Mouse (Mus musculus) ES-E14 (cell line): ENCODE data around the gene Arhgef18. TPM values are rescaled to one million over a fixed set of nuclear protein-coding genes. Genes with fewer than 3 reads are reported as not detected.
A peak's percentile ranks its signal among the peaks of the same experiment; 100 is the strongest.

Experiments
- DNase-seq: peaks from one replicate; pipeline ENCODE4 v3.0.0-alpha.2; 2013; ENCODE audit warnings: low read depth, low spot score
- H3K27ac ChIP-seq: 2 replicates; pipeline ENCODE4 v1.5.1; 2012; ENCODE audit warnings: low read depth, mild to moderate bottlenecking, low read length, moderate library complexity, mixed read lengths; ENCODE audit not compliant: poor library complexity, insufficient read depth, severe bottlenecking
- H3K36me3 ChIP-seq: 2 replicates; pipeline ENCODE4 v1.6.1; 2012; ENCODE audit warnings: mild to moderate bottlenecking, low read length, moderate library complexity, mixed read lengths; ENCODE audit not compliant: control insufficient read depth, poor library complexity, insufficient read depth, severe bottlenecking
- H3K4me1 ChIP-seq, 2 experiments: fragments of 150-350 bp in 1 of 2; sonication (generic) in 1 of 2; 2 replicates each; pipeline ENCODE4 v1.6.1; 2012; ENCODE audit warnings: low read length in 2 of 2, mild to moderate bottlenecking in 1 of 2, mixed read lengths in 1 of 2; ENCODE audit not compliant: control insufficient read depth in 2 of 2, insufficient read depth in 2 of 2, poor library complexity in 1 of 2
- H3K4me3 ChIP-seq, 2 experiments: fragments of 150-350 bp in 1 of 2; sonication (generic) in 1 of 2; 2 replicates each; pipeline ENCODE4 v1.5.1; 2012; ENCODE audit warnings: low read length in 2 of 2, low read depth in 1 of 2, mild to moderate bottlenecking in 1 of 2, mixed read lengths in 1 of 2; ENCODE audit not compliant: insufficient read depth in 1 of 2, poor library complexity in 1 of 2, severe bottlenecking in 1 of 2
- H3K9ac ChIP-seq: 2 replicates; pipeline ENCODE4 v1.6.1; 2012; ENCODE audit warnings: low read depth, mild to moderate bottlenecking, low read length, mixed read lengths; ENCODE audit not compliant: poor library complexity, insufficient read depth, severe bottlenecking
- H3K9me3 ChIP-seq: fragments of 150-350 bp; sonication (generic); 2 replicates; pipeline ENCODE4 v1.6.1; 2012; ENCODE audit warnings: low read depth, mild to moderate bottlenecking, low read length; ENCODE audit not compliant: control insufficient read depth, insufficient read depth
- CHD2 ChIP-seq: IDR thresholded peaks from 2 replicates; pipeline ENCODE4 v1.6.1; 2014; ENCODE audit warnings: mild to moderate bottlenecking, low read depth, low read length, inconsistent platforms
- HCFC1 ChIP-seq: IDR thresholded peaks from 2 replicates; pipeline ENCODE4 v1.6.1; 2012; ENCODE audit warnings: low read length, inconsistent platforms, borderline replicate concordance; ENCODE audit not compliant: insufficient read depth
- MAFK ChIP-seq: IDR thresholded peaks from 2 replicates; pipeline ENCODE4 v1.6.1; 2014; ENCODE audit warnings: mild to moderate bottlenecking, low read depth, low read length, inconsistent platforms; ENCODE audit not compliant: insufficient read depth
- ZC3H11A ChIP-seq: IDR thresholded peaks from 2 replicates; pipeline ENCODE4 v1.6.1; 2012; ENCODE audit warnings: low read depth, mild to moderate bottlenecking, inconsistent platforms, low read length, borderline replicate concordance
- ZNF384 ChIP-seq: IDR thresholded peaks from 2 replicates; pipeline ENCODE4 v1.6.1; 2012; ENCODE audit warnings: low read depth, low read length, inconsistent platforms
- in situ Hi-C, 2 experiments: fragments of 600-800 bp; cut with MboI; formaldehyde crosslinking; loops; one replicate each; pipeline ENCODE4 v1.15.1; 2025; ENCODE audit warnings: low sequenced_read_pairs in 2 of 2, inconsistent platforms in 1 of 2; ENCODE audit not compliant: unreplicated experiment in 2 of 2
- total RNA-seq: library from RNA; depleted of rRNA; stranded (reverse); fragments of 300-350 nt; gene quantifications from 2 replicates; pipeline ENCODE4 v1.2.3, GENCODE M21; 2012; rRNA removed

The Arhgef18 gene
- total RNA-seq, 1 experiment: 34.7 TPM

DNA sequence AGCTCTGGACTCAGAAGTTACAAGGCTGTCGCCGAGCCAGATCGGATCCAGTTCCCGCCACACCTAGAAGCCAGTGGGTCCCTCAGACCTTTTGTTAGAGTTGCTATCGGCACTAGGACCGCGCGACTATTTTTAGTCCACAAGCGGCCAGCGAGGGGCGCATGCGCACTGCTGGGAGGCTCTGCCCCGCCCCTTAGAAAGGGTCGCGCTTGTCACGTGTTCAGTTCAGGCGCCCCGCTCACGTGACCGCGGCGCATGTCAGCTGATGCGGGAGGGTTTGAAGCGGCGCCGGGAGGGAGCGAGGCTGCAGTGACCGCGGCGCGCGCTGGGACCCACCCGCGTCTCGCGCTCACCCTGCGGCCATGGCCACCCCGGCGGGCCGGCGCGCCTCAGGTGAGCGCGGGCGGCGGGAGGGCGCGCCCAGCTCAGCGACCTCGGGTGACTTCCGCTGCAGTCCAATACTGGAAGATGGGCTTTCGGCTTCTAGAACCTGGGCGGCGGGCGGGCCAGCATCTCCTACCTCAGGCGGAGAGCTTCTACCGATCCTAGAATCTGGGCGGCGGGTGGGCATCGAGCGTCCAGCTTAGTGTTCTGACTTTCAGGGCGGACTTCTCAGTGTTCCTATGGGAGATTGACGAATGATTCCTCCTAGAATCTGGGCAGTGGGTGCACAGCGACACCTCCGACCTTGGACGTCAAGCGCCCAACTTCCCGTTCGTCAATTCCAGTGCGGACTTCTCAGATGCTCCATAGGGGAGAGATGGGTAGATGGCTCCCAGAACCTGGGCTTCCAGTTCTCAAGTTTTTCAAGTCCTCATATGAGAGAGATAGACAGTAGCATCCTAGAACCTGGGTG is 107.7 kb downstream of the Arhgef18 start, which contains the start of gene Mcoln1:
Mcoln1 (plus strand) TSS at position 223 of the 856 bp plus-strand sequence.
- Histone ChIP-seq H3K9me3 (no peaks in the 10 kb centered on the region), H3K4me3 (peak within 1 kb of the TSS; percentile 76 to 93), H3K27ac (no peak within 1 kb of the TSS; the same call in 1 of the 2 replicates), H3K9ac (peak within 1 kb of the TSS; percentile 91), H3K4me1 (peaks cover 0 to 7% of the 10 kb centered on the region in 2 experiments; a peak in 2 of 4 replicates), H3K36me3 (no peaks in the 10 kb centered on the region; the same call in 1 of the 2 replicates)
- TF ChIP-seq ZC3H11A (no peak), HCFC1 (peak; percentile 78)
- in situ Hi-C loops: no loop called here
- peak; percentile 93 for DNase-seq

DNA sequence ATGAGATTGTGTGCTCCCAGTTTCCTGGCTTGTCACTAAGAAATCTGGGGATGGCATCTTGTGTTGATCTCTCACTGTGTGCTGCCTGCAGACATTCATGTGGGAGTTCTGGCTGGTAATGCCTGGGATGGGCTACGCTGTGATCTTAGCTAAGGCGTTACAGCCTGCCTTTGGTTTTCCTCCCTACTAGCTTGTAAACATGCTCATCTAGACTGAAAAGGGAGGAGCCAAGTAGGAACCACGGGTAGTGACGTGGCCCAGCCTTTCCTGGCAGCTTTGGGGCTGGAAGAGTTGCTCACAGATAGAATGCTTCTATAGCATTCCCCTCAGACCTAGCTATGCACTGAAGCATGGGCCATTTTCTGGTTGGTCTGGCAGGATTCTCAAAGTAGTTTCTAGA is 109.4 kb downstream of the Arhgef18 start:
- DNase-seq: no peak
- Histone ChIP-seq H3K36me3 (peaks cover 8% of the 10 kb centered on the region), H3K4me3 (no peak overlapping the region), H3K4me1 (no peaks in the 10 kb centered on the region; a peak in 1 of 4 replicates), H3K27ac (no peak overlapping the region), H3K9ac (no peak overlapping the region), H3K9me3 (no peaks in the 10 kb centered on the region)
- in situ Hi-C loops: no loop called here
- TF ChIP-seq MAFK: no peak
- TF ChIP-seq CHD2: no peak
- no peak for TF ChIP-seq HCFC1
- no peak for TF ChIP-seq ZNF384
- no peak for TF ChIP-seq ZC3H11A

Other genes starting within 250 kb of the Arhgef18 start
- 9.3 and 17.5 TPM in 2 replicates for gene Insr, start 113.4 kb upstream of the Arhgef18 start, total RNA-seq
- 0.18 and 0.69 TPM in 2 replicates for gene A430078G23Rik, start 39.6 kb upstream of the Arhgef18 start, total RNA-seq
- gene Pex11g, start 74.7 kb downstream of the Arhgef18 start, total RNA-seq: 3.2 and 5.5 TPM in 2 replicates
- 0.16 TPM in 1 of 2 replicates, not detected in the other for gene Tex45, start 77.9 kb downstream of the Arhgef18 start, total RNA-seq
- 5.1 and 7.1 TPM in 2 replicates for gene Zfp358, start 100.1 kb downstream of the Arhgef18 start, total RNA-seq
- 48.6 and 79.9 TPM in 2 replicates for gene Mcoln1, start 107.5 kb downstream of the Arhgef18 start, total RNA-seq
- 125 and 201 TPM in 2 replicates for gene Pnpla6, start 122.4 kb downstream of the Arhgef18 start, total RNA-seq
- gene C330021F23Rik, start 175.0 kb downstream of the Arhgef18 start, total RNA-seq: 4.5 and 4.6 TPM in 2 replicates
- gene Camsap3, start 194.3 kb downstream of the Arhgef18 start, total RNA-seq: 22.4 and 36.8 TPM in 2 replicates
- gene Xab2, start 228.3 kb downstream of the Arhgef18 start, total RNA-seq: 76.0 and 78.9 TPM in 2 replicates
- gene Pet100, start 228.5 kb downstream of the Arhgef18 start, total RNA-seq: 97.6 and 110 TPM in 2 replicates
- 0.79 and 0.89 TPM in 2 replicates for gene Pcp2, start 232.5 kb downstream of the Arhgef18 start, total RNA-seq
- gene Stxbp2, start 237.9 kb downstream of the Arhgef18 start, total RNA-seq: 38.5 and 50.5 TPM in 2 replicates